12 mouse cellular contexts compared by ENCODE assay signal in the genomic region with DNA sequence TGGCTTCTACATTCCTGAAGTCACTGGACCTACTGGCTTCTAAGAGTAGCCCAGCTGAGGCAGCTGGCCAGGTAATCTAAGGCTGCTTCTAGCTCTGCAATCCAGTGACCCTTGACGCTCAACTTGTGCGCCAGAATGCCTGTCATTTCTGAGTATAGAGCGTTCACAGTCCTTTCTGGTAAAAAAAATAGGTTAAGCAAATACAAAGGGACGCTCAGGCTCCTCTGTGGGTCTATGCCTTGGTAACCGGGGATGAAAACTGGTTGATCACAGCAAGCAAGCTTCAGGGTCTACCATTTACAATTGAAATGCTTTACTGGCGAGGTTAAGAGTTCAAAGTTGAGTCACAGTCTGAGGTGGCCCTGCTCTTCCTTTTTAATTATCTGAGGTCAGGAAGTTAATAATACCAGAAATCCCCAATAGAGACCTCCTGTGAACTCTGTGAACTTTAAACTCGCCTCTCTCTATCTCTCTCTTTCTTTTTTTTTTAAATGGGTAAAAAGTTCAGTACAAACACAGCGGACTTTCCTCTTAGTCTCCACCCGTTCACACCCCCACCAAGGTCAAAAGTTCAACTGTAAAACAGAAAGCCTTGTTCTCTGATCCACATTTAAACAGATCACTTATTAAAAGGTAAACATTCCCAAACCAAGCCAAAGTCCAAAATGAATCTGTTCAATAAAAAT.
DNase-seq lines count a peak whose midpoint lies in the region; ATAC-seq and TF ChIP-seq lines count a peak whose summit lies in the region.
"Had no signal": no experiment of that assay in that cellular context is flagged by ENCODE, and none has a peak within 500 bp of the region (broad histone marks: within the 10 kb centered on the region; RNA-seq: fewer than 3 reads in every experiment).

No protein-coding gene starts in this region.

- DNase-seq in heart, adult 11 months, result peak; percentile 90
- DNase-seq in heart, embryonic 10.5 days (ENCODE audit: low spot score), result no peak
- peak; percentile 42 for DNase-seq in embryonic facial prominence, embryonic 14.5 days (ENCODE audit: low spot score)
- DNase-seq in large intestine, adult 2 months (ENCODE audit: low read depth, low spot score), result peak; percentile 92
- DNase-seq in thymus, postnatal 10 days (ENCODE audit: low spot score in 2 of 2), result no peak
- no peak for DNase-seq in midbrain, postnatal 0 days (ENCODE audit: low spot score)
- DNase-seq in ovary, postnatal 10 days (ENCODE audit: low spot score), result no peak
- DNase-seq: B cell, adult 2 months; right cerebral cortex, postnatal 4 days had no signal

- WGBS in heart, embryonic 10.5 days, result 44% methylated on average over 9 of the region's 9 CpGs
- WGBS in embryonic facial prominence, embryonic 14.5 days, result 20% methylated on average over 9 of the region's 9 CpGs
- WGBS in large intestine, adult 2 months, result 23% methylated on average over 9 of the region's 9 CpGs
- WGBS in midbrain, postnatal 0 days, result 40% methylated on average over 9 of the region's 9 CpGs

- no peak overlapping the region for H3K27ac ChIP-seq in heart, embryonic 10.5 days
- no peak overlapping the region for H3K27ac ChIP-seq in embryonic facial prominence, embryonic 14.5 days (replicated peaks; ENCODE audit: low read depth, low read length)
- H3K27ac ChIP-seq in midbrain, postnatal 0 days (ENCODE audit: low read depth, low read length), result no peak overlapping the region
- H3K27ac ChIP-seq: forebrain, embryonic 10.5 days; macrophage had no signal

- no peaks in the 10 kb centered on the region for H3K27me3 ChIP-seq in heart, embryonic 10.5 days (ENCODE audit: insufficient read depth, poor library complexity, severe bottlenecking)
- H3K27me3 ChIP-seq in embryonic facial prominence, embryonic 14.5 days (replicated peaks; ENCODE audit: control insufficient read depth, insufficient read depth, low read length), result no peaks in the 10 kb centered on the region
- H3K27me3 ChIP-seq in midbrain, postnatal 0 days (ENCODE audit: insufficient read depth, low read length), result no peaks in the 10 kb centered on the region

- no peak overlapping the region for H3K4me3 ChIP-seq in heart, embryonic 10.5 days
- no peak overlapping the region for H3K4me3 ChIP-seq in embryonic facial prominence, embryonic 14.5 days (ENCODE audit: low read depth, low read length)
- no peak overlapping the region for H3K4me3 ChIP-seq in midbrain, postnatal 0 days (ENCODE audit: low read depth, low read length)
- H3K4me3 ChIP-seq: forebrain, embryonic 10.5 days had no signal

- H3K4me2 ChIP-seq in embryonic facial prominence, embryonic 14.5 days (ENCODE audit: low read depth, low read length), result no peak overlapping the region
- no peak overlapping the region for H3K4me2 ChIP-seq in midbrain, postnatal 0 days (ENCODE audit: low read depth, low read length, poor library complexity, severe bottlenecking)

- peaks cover 7% of the 10 kb centered on the region; the same call in 1 of the 2 replicates for H3K4me1 ChIP-seq in heart, embryonic 10.5 days
- H3K4me1 ChIP-seq in embryonic facial prominence, embryonic 14.5 days (ENCODE audit: control insufficient read depth, insufficient read depth, low read length), result peaks cover 4% of the 10 kb centered on the region
- H3K4me1 ChIP-seq in midbrain, postnatal 0 days (ENCODE audit: insufficient read depth, low read length), result no peaks in the 10 kb centered on the region

- H3K36me3 ChIP-seq in heart, embryonic 10.5 days, result no peaks in the 10 kb centered on the region
- no peaks in the 10 kb centered on the region for H3K36me3 ChIP-seq in embryonic facial prominence, embryonic 14.5 days (ENCODE audit: control insufficient read depth, insufficient read depth, low read length)
- H3K36me3 ChIP-seq in midbrain, postnatal 0 days (ENCODE audit: insufficient read depth, low read length), result no peaks in the 10 kb centered on the region
- H3K36me3 ChIP-seq: forebrain, embryonic 10.5 days had no signal

- H3K9ac ChIP-seq in embryonic facial prominence, embryonic 14.5 days (ENCODE audit: low read depth, low read length), result no peak overlapping the region
- H3K9ac ChIP-seq in midbrain, postnatal 0 days (replicated peaks; ENCODE audit: low read length, poor library complexity, severe bottlenecking), result no peak overlapping the region

- no peaks in the 10 kb centered on the region for H3K9me3 ChIP-seq in heart, embryonic 10.5 days
- H3K9me3 ChIP-seq in embryonic facial prominence, embryonic 14.5 days (ENCODE audit: control insufficient read depth, low read length), result no peaks in the 10 kb centered on the region
- H3K9me3 ChIP-seq in midbrain, postnatal 0 days (ENCODE audit: low read length), result no peaks in the 10 kb centered on the region
- H3K9me3 ChIP-seq: forebrain, embryonic 10.5 days had no signal

- TF ChIP-seq CTCF in midbrain, postnatal 0 days (IDR thresholded peaks at IDR 0.05), result no peak

- no peak for ATAC-seq in embryonic facial prominence, embryonic 14.5 days (ENCODE audit: low read depth)
- ATAC-seq in monocyte, adult 5-6 weeks (replicated peaks; ENCODE audit: insufficient number of reproducible peaks, low FRiP score, low TSS enrichment, poor library complexity, severe bottlenecking), result peak; percentile 25; the same call in 1 of the 2 replicates
- no peak for ATAC-seq in midbrain, postnatal 0 days (ENCODE audit: low FRiP score)

Comparison
In these comparisons a context has a peak if more than half of its experiments do, and no peak if none do; other contexts are left out.
1. DNase-seq: peak in heart, adult 11 months (single experiment), embryonic facial prominence, embryonic 14.5 days (single experiment) and large intestine, adult 2 months (single experiment); none in heart, embryonic 10.5 days (single experiment), thymus, postnatal 10 days (0 of 2), midbrain, postnatal 0 days (single experiment) and ovary, postnatal 10 days (single experiment).